Mouse (Mus musculus) midbrain, embryonic 15.5 days (tissue): Measurements from ENCODE around the gene Gstm2. TPM values are rescaled to one million over a fixed set of nuclear protein-coding genes. Genes with fewer than 3 reads are reported as not detected.

Source experiments
- polyA plus RNA-seq: library from polyadenylated mRNA; unstranded; fragments of >200 nt; fragmentation: Nextera tagmentation; extraction: Ambion mirVana; gene quantifications from 2 replicates; pipeline ENCODE4 v1.2.1, GENCODE M21; 2015

The Gstm2 gene
- polyA plus RNA-seq, 1 experiment from 2014 or later, result 11.0 TPM

Other genes with a start within 250 kb of the Gstm2 start
- 6.7 and 7.9 TPM in 2 replicates for gene Csf1, start 226.0 kb downstream of the Gstm2 start, polyA plus RNA-seq
- 0.09 TPM in 1 of 2 replicates, not detected in the other for gene Eps8l3, start 109.2 kb downstream of the Gstm2 start, polyA plus RNA-seq
- 214 and 222 TPM in 2 replicates for gene Gstm5, start 90.6 kb downstream of the Gstm2 start, polyA plus RNA-seq
- 63.6 and 73.0 TPM in 2 replicates for gene Gstm7, start 54.6 kb downstream of the Gstm2 start, polyA plus RNA-seq
- gene Gstm6, start 42.7 kb downstream of the Gstm2 start, polyA plus RNA-seq, result 17.5 and 18.9 TPM in 2 replicates
- 0.25 TPM in 1 of 2 replicates, not detected in the other for gene Gstm3, start 17.2 kb downstream of the Gstm2 start, polyA plus RNA-seq
- gene Gstm1, start 31.5 kb upstream of the Gstm2 start, polyA plus RNA-seq, result 74.4 and 97.4 TPM in 2 replicates
- 18.3 and 19.8 TPM in 2 replicates for gene Gstm4, start 58.4 kb upstream of the Gstm2 start, polyA plus RNA-seq
- 67.9 and 76.2 TPM in 2 replicates for gene Ampd2, start 100.2 kb upstream of the Gstm2 start, polyA plus RNA-seq
- gene Gnat2, start 106.3 kb upstream of the Gstm2 start, polyA plus RNA-seq, result 0.28 and 0.38 TPM in 2 replicates
- gene Gnai3, start 159.7 kb upstream of the Gstm2 start, polyA plus RNA-seq, result 111 and 114 TPM in 2 replicates
- gene Gpr61, start 168.4 kb upstream of the Gstm2 start, polyA plus RNA-seq, result 5.2 and 5.7 TPM in 2 replicates
- gene Amigo1, start 199.9 kb upstream of the Gstm2 start, polyA plus RNA-seq, result 14.4 and 14.7 TPM in 2 replicates
- gene Cyb561d1, start 214.8 kb upstream of the Gstm2 start, polyA plus RNA-seq, result 4.1 and 4.6 TPM in 2 replicates
- 26.4 and 26.8 TPM in 2 replicates for gene Atxn7l2, start 224.5 kb upstream of the Gstm2 start, polyA plus RNA-seq
- 0.27 and 0.70 TPM in 2 replicates for gene Sypl2, start 240.2 kb upstream of the Gstm2 start, polyA plus RNA-seq